Mouse (Mus musculus) CD4-positive, CD25-positive, alpha-beta regulatory T cell, adult 2 months (primary cell): ENCODE data around the gene Il2rb.
A peak's percentile ranks its signal among the peaks of the same experiment; 100 is the strongest.

ENCODE experiments used
- DNase-seq: peaks from one replicate; pipeline ENCODE4 v3.0.0-alpha.2; 2012; ENCODE audit warnings: low read depth, low spot score

The Il2rb gene

GRCm38 (mm10) chr15:78481448-78482000, 13.5 kb downstream of the Il2rb start:
- peak; percentile 47 for DNase-seq

- peak; percentile 34 for DNase-seq
Observed at GRCm38 (mm10) chr15:78480991-78481390, 14.1 kb downstream of the Il2rb start.

- DNase-seq = peak; percentile 81
Observed at GRCm38 (mm10) chr15:78480111-78480510, 15.0 kb downstream of the Il2rb start.

- DNase-seq = peak; percentile 62
Observed at GRCm38 (mm10) chr15:78479470-78479869, 15.6 kb downstream of the Il2rb start.

DNA sequence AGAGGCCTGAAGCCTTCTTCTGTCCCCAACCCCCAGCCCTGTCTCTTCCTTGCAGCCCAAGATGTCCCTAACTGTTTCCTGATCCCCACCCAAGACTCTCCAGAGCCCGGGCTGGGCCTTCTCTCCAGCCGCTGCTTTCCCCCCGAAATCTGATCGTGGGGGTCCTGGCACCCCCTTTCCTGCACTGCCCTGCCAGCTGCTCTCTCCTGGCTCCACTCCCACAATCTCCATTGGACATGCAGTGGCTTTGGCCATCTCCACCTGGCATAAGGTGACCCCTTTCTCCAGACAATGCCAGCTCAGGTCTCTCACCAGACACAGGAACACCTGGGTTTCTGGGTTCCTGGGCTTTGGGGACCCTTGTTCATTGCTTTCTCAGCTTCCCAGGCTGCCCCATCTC, 17.0 kb downstream of the Il2rb start:
- DNase-seq = peak; percentile 17

GRCm38 (mm10) chr15:78476878-78477277, 18.2 kb downstream of the Il2rb start:
- peak; percentile 35 for DNase-seq

DNA sequence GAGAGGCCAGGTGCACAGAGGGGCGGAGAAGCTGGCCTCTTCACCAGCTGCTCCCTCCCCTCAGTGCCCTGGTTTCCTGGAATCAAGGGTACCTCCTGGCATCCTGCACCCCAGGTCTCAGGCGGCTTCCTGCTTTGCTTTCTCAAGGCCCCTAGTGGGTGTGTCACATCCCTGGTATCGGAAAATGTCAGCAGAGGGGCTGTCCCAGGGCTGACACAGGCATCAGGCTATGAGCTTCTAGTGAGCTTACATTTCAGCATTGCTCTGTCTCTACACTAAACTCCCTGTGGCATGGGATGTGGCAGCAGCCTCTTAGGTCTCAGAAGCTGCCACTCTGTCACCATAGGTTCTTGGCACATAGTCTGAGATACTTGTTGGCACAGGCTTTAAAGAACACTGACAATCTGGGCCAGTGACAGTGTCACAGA, 19.5 kb downstream of the Il2rb start:
- DNase-seq = peak; percentile 88

DNA sequence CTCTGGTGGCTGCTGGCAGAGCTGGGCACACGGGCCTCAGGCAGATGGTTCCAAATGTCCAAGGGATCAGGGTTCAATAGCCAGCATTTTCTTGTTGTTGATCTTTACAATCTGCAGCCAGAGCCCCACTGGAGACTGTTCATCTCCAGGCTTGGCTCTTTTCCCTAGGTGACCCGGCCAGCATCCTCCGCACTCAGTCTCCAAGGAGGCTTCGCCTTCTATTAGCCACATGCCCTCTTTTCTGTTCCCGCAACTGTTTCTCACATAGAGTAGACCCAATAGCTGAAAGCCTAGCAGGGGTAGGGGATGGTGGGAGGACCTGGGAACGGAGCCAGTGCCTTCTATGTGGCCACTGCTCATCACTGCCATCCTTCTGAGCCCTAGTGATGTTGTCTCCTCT, 21.6 kb downstream of the Il2rb start:
- no peak for DNase-seq

DNA sequence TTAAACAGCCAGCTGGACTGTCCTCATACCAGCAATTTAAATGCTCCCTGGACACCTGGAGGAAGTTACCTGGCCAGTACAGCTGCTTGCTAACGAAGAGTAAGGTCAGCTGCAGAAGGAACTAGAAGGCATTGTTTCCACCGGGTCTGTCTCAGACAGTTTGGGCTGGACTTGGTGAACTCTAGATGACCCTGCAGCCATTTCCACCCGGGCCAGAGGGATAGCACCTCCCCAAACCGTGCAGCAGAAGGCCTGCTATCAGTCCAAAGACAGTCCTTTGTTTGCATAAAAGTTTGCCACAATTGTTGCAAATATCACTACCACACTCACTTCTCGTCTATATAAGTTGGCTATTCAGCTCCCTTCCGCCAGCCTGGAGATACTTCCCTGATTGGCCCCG, 23.2 kb downstream of the Il2rb start:
- DNase-seq = no peak

GRCm38 (mm10) chr15:78470495-78471276, 24.4 kb downstream of the Il2rb start:
- no peak for DNase-seq

DNA sequence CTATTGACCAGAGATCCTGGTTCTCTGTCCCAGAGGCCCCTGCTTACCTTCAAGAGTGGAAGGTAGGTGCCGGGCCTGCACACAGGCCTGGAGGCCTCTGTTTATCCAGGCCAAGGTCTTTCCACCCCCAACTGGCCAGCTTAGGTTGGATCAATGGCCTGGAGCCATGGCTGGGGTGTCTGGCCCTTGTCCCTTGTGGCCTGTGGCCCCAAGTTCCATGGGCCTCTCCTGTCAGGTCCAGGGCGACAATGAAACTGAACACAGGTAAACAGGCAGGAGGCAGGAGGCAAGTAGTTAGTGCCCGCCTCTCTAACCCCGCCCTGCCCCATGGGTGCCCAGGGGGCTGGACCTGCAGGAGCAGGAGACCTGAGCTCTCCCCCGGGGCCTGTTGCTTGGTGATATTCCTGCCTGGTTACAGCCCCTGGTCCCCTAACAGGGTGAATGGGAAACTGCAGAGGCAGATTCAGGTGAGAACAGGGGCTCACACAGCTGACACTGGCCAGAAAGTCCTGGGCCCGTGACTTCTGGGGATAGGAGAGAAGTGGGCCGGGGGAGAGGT, 26.6 kb downstream of the Il2rb start, which contains the start of gene Tmprss6:
Gene Tmprss6, minus strand, starts transcription at position 256 of the 559 bp plus-strand sequence.
- no peak for DNase-seq

DNA sequence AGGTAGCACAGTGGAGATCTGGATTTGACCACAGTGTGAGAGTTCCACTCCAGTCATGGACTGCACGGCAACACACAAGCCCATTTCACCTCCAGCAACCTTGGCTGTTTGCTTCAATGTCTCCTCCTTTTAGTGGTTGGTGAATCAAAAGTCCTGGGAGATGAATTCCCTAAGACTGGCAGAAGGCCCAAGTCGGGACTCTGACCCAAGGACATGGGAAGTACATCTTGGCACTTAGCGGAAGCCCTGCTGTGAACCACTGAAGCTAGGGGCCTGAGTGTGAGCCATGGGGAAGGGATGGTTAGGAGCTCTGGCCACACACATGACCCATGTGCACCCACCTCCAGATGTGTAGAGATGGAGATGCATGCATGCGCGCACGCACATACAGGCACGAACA, 27.5 kb downstream of the Il2rb start:
- DNase-seq = no peak

DNA sequence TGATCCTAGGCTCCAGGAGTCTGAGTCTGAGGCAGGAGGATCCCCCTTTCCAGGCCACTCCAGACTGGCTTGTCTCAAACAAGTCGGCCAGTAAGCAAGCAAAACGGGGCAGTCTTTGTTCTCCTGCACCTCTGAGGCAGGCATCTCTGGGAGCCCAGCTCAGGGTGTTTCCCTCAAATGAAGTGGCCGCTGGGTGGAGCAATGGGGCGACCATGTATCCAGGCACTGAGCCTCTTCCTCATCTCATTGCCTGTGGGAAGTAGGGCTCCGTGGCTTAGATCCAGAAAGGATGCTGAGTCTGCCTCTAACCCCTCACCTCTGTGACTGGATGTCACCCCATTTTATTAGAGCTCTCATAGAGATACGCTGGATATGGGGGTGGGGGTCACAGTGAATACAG, 28.3 kb downstream of the Il2rb start:
- DNase-seq = peak; percentile 42

- DNase-seq = peak; percentile 76
Observed at GRCm38 (mm10) chr15:78462981-78463380, 32.1 kb downstream of the Il2rb start.

DNA sequence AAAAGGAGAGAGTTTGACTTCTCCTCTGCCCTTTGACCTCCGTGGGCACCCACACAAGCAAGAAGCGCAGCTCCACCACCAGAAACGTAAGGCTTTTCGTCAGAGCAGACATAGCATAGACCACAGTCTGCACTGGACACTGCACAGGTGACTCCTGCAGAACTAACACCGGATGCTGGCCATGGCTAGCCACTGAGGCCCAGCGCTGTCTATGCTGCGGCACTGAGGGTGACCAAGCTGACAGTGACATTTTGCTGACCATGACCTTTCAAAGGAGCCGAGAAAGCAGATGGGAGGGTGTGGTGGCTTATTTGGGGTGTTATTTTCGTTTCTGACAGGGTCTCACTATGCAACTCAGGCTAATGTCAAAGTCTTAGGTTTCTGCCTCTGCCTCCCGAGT, 37.9 kb downstream of the Il2rb start:
- DNase-seq = no peak

- DNase-seq = no peak
Observed at GRCm38 (mm10) chr15:78456051-78456450, 39.0 kb downstream of the Il2rb start.

DNA sequence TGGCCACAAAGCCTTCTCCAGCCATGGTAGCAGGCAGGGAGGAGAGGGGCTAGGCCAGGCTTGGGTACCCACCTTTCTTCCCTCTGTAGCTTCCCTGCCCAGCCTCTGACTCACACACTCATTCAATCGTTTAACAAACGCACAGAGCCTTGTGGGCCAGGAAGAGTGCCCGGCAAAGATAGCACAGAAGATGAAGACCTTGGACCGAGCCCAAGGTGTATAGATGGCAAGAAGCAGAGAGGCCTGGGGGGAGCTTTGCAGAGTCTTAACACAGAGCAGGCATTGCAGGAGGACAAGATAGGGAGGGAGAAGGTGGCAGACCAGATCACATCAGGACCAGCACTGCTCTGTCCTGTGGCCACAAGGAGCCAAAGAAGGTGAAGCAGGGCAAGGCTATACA, 39.9 kb downstream of the Il2rb start:
- DNase-seq = no peak

- no peak for DNase-seq
Observed at GRCm38 (mm10) chr15:78452929-78453328, 42.1 kb downstream of the Il2rb start.

GRCm38 (mm10) chr15:78451201-78451600, 43.9 kb downstream of the Il2rb start:
- peak; percentile 48 for DNase-seq

DNA sequence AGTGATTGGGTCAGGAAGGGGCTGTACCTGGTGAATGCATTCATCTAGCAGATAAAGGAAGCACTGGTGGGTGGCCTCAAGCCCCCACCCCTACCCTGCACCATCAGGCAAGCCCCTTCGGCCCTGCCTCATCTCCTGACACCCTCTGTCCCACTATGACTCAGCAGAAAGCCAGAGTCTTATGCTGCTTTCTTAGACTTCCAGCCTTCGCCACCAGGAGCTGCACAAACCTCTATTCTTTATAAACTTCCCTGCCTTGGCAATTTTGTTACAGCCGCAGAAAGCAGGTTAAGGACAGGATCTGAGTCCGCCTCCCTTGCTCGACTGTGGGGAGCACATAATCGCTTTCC, 44.7 kb downstream of the Il2rb start:
- peak; percentile 70 for DNase-seq

- peak; percentile 92 for DNase-seq
Observed at GRCm38 (mm10) chr15:78449694-78450418, 45.2 kb downstream of the Il2rb start.

DNA sequence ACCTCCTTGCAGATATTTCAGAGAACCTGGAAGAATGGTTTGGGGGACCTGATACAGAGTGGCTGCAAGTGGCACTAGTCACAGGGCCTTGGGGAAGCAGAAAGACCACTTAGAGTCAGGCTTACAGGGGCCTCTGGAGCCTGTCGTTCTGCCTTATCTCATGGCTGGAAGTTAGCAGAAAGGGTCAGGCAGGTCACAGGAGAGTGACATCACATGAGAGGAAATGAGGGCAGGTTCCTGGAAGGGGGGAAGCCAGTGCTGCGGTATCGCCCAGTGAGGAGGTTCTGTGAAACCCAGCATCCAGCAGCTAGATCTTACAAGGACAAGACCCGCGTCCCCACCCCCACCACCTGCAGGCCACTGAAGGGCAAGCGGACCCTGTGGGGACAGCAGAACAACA, 45.9 kb downstream of the Il2rb start:
- peak; percentile 67 for DNase-seq
